Mouse (Mus musculus): ENCODE measurements around the gene Fhit.

Fhit gene

DNA sequence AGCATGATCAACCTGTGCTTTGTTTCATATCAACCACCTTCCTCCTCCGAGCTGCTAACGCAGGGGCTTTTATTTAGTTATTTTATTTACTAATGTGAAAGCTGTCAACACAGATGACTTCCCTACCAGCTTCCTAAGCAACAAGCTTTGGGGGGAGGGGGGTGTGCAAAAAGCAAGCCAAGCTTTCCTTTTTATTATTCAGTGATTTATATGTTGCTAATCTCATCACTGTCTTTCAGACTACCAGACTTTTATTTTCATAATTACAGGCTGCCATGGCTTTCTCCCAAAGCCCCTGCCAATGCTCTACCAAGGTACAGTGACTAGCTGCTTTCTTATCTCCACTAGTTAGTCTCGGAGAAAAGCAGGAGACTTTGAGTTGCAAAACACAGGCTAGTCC is 1082.8 kb downstream of the Fhit start:
- no peak for DNase-seq

DNA sequence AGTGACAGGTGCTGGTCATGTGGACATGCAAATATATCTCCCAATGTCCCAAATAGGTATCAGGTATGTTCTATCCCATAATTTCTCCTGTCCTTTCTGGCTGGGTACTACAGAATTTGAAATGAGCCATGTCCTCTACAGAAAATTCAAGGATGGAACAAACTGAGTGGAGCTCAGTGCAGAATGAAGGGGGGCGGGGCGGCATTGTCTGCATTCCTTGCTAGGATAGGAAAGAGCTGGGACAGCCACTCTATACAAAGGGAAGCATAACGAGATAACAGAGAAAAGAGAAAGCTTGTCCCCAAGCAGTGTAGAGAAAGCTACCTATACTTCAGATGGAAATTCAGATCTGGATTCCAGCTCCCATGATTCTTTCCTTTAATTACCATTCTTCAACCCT is 1111.9 kb downstream of the Fhit start:
- no peak for DNase-seq

DNA sequence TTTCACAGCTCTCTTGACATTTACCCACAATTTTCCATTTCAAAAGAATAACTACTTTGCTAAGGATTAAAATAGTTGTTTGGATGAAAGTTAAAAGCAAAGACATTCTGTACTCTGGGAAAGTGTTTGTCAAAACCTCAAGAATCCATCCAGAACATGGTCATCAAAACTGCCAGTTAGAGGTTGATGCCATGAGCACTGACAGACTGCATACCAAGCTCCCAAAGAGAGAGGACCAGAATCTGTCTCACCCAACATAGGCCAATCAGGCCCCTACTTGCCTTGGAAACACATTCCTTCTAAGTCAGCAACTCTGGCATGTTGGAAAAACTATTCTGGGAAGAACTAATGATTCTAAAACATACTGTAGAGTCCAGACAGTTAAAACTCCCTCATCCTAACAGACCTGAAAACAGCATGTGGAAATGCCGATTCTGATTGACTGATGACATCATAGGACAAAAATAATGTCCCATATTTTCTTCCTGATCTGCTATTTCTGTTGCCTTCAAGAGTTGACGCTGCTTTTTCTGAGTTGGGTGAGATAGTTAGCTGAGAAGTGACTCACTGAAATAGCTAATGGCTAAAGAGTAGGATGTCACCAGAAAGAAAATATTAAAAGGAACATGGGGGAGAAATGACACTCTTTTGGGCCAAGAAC is 1114.6 kb downstream of the Fhit start:
- DNase-seq = no peak

DNA sequence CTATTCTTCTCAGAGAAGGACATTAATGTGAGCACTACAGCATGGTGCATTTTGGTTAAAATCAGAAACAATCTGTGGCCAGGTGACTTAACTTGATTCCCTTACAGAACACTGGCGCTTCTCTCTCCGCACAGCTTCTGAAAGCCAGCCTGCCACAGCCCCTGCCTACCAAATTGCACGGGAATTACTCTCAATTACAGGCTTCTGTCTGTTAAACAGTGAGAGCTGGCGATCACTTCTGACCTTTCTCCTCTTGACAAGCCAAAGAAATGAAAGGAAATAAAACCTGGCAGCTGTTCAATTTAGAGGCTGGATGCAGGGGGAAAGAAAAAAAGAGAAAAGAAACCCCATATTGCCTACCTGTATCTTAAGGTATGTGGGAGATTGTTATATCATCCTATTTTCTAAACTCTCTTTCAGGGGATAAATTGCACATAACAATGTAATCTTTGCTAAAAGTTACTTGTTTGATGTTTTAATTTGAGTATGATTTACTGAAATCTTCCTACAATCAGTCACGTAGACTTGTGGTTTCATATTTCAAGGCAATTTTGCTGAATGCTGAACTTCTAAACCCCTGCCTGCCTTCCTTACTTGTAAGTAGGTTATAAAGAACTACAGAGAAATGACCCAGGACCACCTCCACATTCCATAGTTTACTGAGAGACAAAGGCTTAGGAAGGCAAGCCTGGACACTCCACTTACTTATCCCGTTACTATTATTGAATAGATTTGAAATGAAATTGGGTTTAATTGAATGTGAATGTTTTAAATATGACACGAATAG is 1115.3 kb downstream of the Fhit start:
- no peak for DNase-seq

DNA sequence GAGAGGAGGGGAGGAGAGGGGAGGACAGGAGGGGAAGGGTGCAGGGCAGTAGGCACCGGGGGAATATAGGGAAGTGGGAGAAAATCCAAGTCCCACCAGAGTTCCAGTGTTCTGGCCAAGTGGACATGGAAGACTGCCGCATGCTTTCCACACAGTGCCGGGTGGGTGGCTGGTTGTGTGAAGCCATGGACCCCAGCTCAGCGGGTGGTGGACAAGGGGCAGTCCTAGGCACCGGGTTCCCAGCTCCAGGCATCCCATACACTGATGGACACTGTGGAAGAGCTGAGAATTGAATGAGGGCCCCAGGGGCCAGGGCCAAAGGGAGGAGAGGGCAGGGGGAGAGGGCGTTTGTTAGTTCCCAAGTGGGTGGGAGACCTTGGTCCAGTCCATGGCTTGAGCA is 1123.8 kb downstream of the Fhit start:
- DNase-seq = no peak

DNA sequence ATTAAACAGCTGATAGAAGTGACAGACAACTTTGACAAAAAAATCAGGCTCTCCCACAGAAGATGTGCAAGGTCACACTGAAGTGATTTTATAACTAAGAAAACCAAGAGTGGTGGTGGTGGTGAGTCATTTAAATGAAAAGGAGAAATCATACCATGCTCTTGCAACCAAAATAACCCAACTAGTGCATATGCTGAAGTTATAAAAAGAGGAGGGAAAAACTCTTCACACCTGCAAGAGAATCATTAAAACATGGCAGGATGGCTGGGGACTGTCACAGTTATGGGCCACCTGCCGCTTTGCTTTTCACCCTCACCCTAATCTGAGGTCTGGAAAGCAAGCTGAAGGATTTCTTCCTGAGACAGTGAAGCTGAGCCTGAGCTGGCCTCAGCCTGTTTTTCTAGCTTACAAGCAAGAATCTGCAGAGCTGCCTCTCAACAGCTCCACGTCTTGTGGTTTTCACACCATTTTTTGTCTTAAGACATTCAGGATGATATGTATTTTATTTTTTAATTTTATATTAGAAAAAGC is 1125.1 kb downstream of the Fhit start:
- no peak for DNase-seq

DNA sequence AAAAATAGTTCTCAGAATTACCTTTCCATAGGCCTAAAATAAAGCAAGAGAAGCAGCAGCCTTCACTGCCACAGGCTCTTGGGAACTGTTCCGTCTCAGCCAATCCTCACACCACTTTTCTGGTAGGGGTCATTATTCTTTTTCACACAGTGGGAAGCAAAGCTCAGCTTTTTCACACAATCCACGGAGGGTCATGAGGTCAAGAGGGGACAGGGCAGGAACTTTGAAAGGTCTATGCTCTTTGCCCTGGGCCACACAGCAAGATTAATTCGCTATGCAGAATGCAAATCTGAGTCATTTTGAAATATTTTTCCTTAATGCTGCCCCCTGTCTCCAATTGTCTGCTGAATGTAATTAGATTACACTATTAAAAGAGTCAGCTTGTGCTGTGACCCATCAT is 1126.2 kb downstream of the Fhit start:
- no peak for DNase-seq

DNA sequence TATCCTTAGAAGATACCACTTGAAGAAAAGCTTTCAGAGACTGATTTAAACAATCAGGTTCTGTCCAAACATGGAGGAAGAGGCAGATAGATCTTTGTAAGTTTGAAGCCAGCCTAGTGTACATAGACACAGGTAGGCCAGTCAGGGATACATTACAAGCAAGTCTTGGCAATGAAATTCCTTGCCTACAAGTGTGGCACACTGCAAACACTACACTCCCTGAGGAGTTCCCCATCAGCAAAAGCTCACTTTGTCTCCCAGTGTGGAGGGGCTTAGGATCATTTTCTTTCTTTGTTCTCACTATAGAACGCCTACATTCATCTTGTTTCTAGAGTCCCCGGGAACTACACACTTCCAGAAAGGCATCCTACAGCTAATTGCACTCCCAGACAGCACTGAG is 1126.6 kb downstream of the Fhit start:
- no peak for DNase-seq

DNA sequence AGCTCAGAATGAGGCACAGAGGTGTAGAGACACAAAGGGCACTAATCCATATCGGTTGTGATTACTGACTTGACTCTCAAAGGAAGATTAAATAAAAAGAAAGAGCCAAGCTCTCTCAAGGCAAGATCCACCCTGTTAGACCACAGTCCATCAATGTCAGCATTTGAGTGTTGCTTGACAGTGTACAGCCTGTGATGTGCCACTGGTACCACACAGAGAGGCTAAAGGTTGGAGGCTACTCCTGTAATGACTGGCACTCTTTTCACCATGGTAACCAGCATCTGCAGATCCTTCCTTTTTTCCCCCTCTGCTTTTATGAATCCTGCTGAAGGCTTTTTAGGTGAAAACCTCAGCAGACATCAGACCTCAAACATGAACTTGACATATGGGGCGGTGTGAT is 1138.5 kb downstream of the Fhit start:
- no peak for DNase-seq

DNA sequence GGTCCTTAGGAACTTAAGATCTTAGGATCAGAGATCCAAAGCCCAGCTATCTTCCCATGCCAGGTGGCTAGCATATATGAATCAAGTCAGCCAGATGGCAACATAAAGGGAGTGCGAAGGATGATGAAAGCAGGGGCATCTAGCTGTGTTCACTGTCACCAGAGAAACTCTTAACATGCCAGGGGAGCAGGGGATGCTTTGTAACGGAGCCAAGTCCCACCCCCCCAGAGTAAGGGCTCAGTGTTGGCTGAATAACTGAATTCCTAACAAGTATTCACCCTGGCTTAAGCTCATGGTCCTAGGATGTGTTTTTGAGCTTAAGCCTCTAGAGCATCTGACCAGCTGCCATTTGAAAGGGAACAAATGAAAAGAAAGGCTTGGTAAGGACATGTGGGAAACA is 1139.5 kb downstream of the Fhit start:
- DNase-seq = no peak

DNA sequence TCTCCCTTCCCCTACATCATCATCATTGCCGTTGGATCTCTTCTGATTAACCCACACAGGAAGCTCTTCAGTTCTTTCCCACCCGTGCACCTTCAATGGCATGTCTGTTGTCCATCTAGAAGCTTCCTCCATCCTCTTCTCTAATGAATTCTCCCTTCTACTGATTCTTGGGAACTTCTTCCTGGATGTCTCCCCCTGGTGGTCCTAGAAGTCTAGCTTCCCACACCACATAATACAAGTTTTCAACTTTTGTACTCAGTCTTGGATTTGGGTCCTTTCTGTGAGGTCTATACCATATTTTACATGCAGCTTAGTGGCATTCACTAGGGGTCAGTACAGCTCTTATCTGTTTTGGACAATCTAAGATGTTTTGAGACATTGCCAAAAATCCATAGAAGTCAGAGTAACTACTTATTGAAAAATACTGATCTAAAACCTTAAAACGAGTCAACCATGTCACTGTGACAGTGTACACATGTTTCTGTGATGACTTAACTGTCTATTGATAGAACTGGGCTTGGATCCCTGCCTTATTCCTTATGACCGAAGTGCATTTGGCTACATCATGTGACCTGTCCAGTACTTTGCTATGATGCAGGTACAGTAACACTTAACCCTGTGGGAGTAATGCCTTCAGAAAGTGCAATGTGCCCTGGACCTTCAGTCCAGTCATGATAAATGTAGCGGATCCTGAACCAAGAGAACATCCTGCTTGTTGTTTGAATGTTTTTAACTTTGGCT is 1141.3 kb downstream of the Fhit start:
- peak in 1 of 2 experiments; percentile 11 for DNase-seq

DNA sequence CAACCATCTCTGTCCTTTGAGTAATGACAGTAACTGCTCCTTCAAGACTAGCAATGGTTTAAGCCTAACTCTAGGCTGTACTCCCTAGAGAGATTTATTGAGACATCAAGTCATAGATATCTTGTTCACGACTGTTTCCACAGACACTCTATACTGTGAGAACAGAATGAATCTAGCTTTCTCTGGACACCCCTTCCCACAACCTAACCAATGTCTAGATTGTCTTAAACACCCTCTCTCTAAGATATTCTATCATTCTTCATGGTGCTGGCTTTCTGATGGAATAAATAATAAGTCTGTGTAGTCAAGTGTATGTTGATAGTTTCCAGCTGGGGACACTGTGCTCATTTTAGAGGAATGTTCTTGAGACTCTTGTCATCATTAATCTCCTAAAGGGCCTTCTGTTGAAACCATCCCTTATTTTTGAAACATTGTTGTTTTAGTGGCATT is 1148.0 kb downstream of the Fhit start:
- no peak for DNase-seq

DNA sequence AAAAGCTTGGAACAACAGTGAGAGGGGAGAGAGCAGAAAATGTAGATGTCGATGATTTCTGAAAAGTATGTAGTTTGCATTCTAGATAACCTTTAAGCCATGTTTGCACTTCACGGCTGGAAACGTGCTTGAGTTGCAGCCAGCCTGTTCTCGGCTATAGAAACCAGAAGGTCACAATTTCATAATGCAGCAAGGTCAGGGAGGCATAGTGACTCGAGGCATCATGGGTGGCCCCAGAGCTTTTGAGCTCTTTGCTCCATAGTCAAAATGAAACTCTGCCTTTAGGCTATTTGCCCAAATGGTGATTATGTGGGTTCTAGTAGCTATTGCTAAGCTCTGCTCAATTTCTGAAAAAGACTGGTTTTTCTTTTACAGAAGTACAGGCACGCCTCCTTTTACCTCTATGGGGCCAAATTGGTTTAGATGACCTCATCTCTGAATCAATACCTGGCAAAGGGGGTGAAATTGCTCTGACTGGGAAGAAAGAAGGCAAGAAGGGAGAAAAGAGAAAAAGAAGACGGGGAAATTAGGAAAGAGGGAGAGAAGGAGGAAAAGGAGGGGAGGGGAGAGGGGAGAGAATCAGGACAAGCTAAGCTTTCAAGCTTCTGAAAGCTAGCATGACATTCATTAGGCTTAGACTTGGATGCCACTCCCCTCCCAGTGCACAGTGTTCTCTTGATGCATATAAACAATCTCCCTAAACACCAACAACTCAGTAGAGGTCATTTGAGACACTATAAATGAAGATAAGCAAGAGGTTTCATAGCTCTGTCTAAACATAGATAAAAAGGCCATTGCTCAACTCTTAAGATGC is 1148.6 kb downstream of the Fhit start:
- no peak for DNase-seq

DNA sequence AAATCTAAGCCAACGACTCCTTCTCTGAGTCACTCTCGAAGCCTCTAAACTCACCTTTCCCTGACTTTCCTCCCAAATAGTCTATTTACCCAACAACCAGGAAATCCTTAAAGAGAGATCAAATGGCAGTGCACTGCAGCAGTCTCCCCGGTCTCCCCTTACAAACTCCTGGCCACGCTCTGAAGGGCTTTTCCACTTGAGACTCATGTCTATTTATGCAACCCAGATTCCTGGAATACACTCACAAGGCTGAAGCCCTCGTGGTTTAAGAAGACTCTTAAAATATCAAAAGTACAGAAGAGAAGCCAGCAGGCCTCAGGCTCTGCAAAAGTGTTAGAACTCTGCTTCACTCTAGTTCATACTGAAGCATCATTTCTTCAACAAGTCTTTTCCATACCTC is 1155.6 kb downstream of the Fhit start:
- no peak for DNase-seq

DNA sequence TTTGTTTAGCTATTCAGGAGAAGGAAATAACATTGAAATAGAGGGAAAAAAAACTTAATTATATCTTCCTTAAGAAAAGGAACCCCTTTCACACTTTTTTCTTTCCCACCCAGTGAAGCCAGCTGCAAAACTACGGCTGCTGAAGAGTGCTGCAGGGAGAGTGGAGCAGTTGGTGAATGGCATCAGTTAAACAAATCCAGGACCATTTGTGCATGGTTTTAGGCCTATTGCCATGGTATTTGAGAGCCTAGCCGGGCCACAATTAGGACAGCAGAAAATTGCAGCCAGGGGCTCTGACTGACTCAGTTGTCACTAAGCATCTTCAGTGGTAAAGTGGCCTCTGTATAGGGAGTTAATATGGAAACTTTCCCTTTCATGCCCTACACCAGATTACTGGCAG is 1158.0 kb downstream of the Fhit start:
- DNase-seq = no peak

DNA sequence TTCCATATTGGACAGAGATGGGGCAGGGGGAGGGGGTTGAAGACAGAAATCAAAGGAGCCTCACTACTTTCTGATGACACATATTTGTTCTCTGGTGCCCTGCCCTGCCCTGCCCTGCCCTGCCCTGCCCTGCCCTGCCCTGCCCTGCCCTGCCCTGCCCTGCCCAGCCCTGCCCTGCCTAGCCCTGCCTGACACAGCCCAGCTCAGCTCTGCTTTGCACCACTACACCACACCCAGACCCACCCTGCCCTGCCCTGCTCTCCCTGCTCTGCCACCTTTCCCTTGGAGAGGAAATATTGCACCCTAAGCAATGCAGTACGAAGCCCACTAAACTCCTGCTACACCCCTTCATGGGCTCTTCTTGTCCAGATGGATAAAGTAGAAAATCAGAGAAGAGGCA is 1171.2 kb downstream of the Fhit start:
- DNase-seq = no peak

DNA sequence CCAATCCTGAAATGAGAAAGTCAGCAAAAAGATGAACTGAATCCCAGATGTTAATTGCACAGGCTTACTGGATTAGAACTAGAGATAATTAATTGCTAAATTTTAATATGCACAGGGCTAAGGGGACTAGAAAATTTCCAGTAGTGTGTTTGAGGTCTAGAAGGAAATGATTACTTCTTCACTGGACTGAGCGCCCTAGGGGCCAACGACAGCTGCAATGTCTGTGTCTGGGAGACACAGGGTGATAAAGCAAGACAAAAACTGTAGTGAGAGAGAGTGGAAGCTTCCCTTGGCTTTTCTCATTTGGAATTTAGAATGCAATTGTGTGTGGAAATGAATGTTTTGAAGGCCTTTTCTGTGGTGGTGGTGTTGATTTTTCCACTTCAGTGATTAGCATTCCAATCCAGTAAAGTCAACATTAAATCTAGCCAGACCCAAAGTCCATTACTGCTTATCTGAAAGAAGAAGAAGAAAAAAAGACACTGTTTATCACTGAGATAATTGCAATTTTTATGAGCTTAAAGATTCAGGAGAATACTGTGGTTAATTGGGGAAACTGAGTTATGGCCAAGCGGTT is 1184.8 kb downstream of the Fhit start:
- no peak for DNase-seq

DNA sequence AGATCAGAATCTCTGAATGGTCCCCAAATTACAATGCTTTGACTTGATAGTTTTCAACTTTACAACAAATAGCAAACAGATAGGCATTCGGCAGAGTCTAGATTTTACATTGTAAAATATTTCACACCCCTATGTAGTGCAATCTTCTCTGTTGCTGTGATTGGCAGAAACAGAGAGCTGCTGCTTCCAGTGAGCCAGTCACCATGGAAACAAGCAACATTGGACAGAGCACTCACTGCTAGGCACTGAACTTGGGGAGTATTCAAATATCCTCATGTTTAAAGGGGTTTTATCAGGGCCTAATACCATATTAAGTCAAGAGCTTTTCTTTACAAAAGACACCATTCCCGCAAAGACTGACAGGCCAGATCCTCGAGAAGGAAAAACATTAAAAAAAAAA is 1187.4 kb downstream of the Fhit start:
- DNase-seq = no peak

DNA sequence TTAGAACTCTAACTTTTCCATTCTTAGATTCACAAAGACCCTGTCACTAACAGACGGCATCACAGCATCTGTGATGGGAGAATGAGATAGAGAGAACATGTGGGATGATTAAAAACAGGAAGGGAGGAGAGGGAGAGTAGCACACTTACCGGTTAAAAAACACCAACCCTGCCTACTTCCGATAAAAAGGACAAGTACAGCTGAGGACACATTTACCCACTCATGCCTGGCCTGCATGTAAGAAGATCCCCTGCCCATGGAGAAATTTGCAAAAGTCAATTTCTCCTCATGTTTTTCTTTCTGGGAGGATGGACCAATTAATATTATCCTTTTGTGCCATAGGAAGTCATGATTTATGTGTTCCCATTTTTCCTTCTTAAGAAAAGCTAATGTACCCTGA is 1198.0 kb downstream of the Fhit start:
- DNase-seq = no peak

DNA sequence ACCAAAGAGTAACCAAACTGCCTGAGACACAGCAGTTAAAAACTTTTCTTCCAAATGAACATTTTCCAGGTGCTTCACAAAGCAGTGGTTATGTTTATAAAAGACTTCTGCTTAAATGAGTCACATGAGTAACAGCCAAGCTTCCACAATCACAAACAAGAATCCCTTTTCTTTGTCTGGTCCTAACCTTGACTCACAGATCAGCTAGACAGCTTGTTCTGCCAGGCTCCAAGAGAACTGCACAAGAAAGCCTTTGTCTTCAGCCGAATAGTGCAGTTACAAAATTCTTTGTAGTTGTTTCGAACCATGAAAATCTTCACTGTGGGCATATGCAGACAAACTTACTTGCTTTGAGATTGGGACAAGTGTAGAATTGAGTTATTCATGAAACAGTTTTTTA is 1201.4 kb downstream of the Fhit start:
- no peak for DNase-seq

DNA sequence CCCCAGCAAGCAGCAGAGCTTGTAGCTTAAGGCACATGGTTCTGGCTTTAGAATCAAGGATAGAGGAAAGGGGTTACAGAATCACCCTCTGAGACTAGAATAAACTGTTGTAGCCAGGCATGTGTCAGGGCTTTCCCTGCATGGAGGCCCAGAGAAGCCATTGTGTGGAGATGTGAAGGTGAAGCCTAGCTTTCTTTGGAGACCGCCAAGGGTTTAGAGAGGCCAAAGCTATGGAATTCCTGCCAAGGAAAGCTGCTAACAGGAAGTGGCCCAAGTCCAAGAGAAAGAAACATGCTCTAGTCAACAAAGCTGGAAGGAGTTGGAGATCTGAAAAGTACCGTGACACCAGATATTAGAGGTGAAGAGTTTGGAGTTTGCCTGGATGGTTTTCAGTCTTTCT is 1262.3 kb downstream of the Fhit start:
- DNase-seq = no peak

DNA sequence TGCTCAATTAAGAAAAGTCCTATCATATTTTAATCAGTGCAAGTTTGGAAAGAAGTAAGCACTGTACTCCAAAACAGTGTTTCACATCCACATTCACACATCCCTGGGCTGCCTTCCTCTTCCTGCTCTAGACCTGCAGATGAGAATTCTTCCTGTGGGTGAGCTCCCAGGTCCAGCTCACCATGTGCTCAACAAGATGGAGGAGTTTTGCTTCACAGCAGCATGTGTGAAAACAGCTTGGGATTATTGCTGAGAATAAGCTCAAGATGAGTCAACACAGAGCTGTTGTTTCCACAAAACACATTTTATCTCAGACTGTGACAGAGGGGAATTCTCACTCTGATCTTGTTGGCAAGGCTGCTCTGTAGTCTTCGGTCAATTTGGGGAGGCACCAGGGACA is 1265.3 kb downstream of the Fhit start:
- no peak for DNase-seq
